Mouse (Mus musculus): ENCODE data around the gene Tgfb3. TPM values are rescaled to one million over a fixed set of nuclear protein-coding genes. Genes with fewer than 3 reads are reported as not detected.

The Tgfb3 gene
- polyA plus RNA-seq (2015; fragmentation: Nextera tagmentation; extraction: Ambion mirVana): 7.7 and 7.9 TPM in 2 replicates

GRCm38 (mm10) chr12:86078553-86079201 lies at the start of gene Tgfb3:
Tgfb3 (minus strand) TSS chr12:86079041.
- Histone ChIP-seq H3K4me3 (peak within 1 kb of the TSS; percentile 48), H3K36me3 (no peaks in the 10 kb centered on the region), H3K27me3 (peaks cover 4% of the 10 kb centered on the region; the same call in 1 of the 2 replicates), H3K27ac (replicated peaks) (peak within 1 kb of the TSS; percentile 76), H3K4me2 (replicated peaks) (peak within 1 kb of the TSS; percentile 87), H3K9ac (replicated peaks) (peak within 1 kb of the TSS; percentile 50), H3K4me1 (peaks cover 37% of the 10 kb centered on the region), H3K9me3 (no peaks in the 10 kb centered on the region)
- peak; percentile 55 for ATAC-seq (replicated peaks)
- WGBS: under 1% methylated on average over 25 of the region's 25 CpGs

DNA sequence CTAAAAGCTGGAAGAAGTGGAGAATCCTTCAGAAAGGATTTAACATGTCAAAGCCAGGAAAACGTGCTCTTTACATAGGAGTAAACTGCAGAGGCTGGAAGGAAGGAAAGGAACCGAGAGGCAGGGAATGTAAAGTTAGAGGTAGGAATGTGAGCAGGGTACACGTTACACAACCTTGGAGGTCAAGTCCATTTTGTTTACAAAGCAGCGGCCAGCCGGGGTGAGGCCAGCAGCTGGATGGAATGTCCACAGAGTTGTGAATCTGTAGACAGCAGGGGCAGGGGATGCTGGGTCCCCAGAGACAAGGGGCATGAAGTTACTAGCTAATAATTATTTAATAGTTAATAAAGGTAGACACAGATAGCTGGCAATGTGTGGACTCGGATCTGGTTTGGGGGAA lies 49.3 kb upstream of the Tgfb3 start:
- Histone ChIP-seq H3K4me2 (replicated peaks) (no peak overlapping the region), H3K36me3 (no peaks in the 10 kb centered on the region), H3K4me3 (no peak overlapping the region), H3K9me3 (no peaks in the 10 kb centered on the region), H3K4me1 (no peaks in the 10 kb centered on the region; the same call in 1 of the 2 replicates), H3K9ac (replicated peaks) (no peak overlapping the region), H3K27ac (replicated peaks) (no peak overlapping the region), H3K27me3 (no peaks in the 10 kb centered on the region)
- WGBS: 86% methylated on average over 6 of the region's 6 CpGs
- no peak for ATAC-seq (replicated peaks)

GRCm38 (mm10) chr12:86124016-86124415 lies 45.2 kb upstream of the Tgfb3 start:
- Histone ChIP-seq H3K9ac (replicated peaks) (no peak overlapping the region), H3K27me3 (no peaks in the 10 kb centered on the region), H3K4me3 (no peak overlapping the region), H3K27ac (replicated peaks) (no peak overlapping the region), H3K9me3 (no peaks in the 10 kb centered on the region), H3K4me2 (replicated peaks) (no peak overlapping the region), H3K4me1 (no peaks in the 10 kb centered on the region; the same call in 1 of the 2 replicates), H3K36me3 (no peaks in the 10 kb centered on the region)
- no peak; the same call in 1 of the 2 replicates for ATAC-seq (replicated peaks)
- WGBS: 50% methylated on average over 6 of the region's 6 CpGs

- H3K9ac ChIP-seq (replicated peaks): no peak overlapping the region
- ATAC-seq (replicated peaks): no peak
- whole genome bisulfite sequencing: 76% methylated on average over 15 of the region's 15 CpGs
- no peak overlapping the region for H3K4me3 ChIP-seq
- no peaks in the 10 kb centered on the region for H3K36me3 ChIP-seq
- no peaks in the 10 kb centered on the region for H3K4me1 ChIP-seq
- H3K4me2 ChIP-seq (replicated peaks): no peak overlapping the region
- H3K9me3 ChIP-seq: no peaks in the 10 kb centered on the region
- no peaks in the 10 kb centered on the region for H3K27me3 ChIP-seq
- H3K27ac ChIP-seq (replicated peaks): no peak overlapping the region
These were observed 37.5 kb upstream of the Tgfb3 start for GRCm38 (mm10) chr12:86116295-86116835.

DNA sequence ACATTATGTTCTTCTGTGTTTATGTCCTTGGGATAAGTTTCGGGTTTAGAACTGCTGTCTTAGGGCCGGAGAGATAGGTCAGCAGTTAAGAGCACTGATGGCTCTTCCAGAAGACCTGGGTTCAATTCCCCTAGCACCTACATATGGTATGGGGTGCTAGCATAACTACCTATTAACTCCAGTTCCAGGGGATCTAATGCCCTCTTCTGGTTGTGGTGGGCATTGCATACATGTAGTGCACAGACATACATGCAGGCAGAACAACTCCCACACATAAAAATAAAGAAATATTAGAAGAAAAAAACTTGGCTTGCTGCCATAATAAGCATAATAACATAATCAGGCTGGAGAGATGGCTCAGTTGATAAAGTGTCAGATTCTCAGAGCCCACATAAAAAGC lies 31.8 kb upstream of the Tgfb3 start:
- no peaks in the 10 kb centered on the region for H3K9me3 ChIP-seq
- WGBS: 94% methylated on average over 2 of the region's 2 CpGs
- no peaks in the 10 kb centered on the region for H3K4me1 ChIP-seq
- no peak overlapping the region for H3K4me3 ChIP-seq
- ATAC-seq (replicated peaks): no peak
- H3K36me3 ChIP-seq: no peaks in the 10 kb centered on the region
- H3K9ac ChIP-seq (replicated peaks): no peak overlapping the region
- H3K27ac ChIP-seq (replicated peaks): no peak overlapping the region
- H3K4me2 ChIP-seq (replicated peaks): no peak overlapping the region
- no peaks in the 10 kb centered on the region for H3K27me3 ChIP-seq

DNA sequence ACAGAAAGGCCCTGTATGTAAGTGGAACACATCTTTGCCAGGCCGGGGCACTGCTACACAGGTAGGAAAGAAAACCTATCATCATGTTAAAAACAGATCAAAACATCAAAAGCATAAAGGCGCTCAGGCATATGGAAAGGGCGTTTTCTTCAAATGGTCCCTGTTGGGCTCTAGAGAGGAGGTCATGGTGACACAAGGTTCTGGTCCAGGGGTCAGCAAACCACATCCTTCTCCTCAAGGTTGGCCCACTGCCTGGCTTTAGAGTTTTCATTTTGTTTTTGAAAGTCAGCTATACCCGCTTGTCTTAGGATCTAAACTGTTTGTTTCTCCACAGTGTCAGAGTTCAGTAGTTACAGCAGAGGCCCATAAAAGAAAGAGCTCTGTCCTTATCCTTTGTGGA lies 30.7 kb upstream of the Tgfb3 start:
- Histone ChIP-seq H3K9ac (replicated peaks) (no peak overlapping the region), H3K9me3 (no peaks in the 10 kb centered on the region), H3K4me1 (no peaks in the 10 kb centered on the region), H3K36me3 (no peaks in the 10 kb centered on the region), H3K27me3 (no peaks in the 10 kb centered on the region), H3K4me3 (no peak overlapping the region), H3K4me2 (replicated peaks) (no peak overlapping the region), H3K27ac (replicated peaks) (no peak overlapping the region)
- WGBS: 91% methylated on average over 4 of the region's 4 CpGs
- ATAC-seq (replicated peaks): no peak

GRCm38 (mm10) chr12:86107645-86108044 lies 28.8 kb upstream of the Tgfb3 start:
- H3K27ac ChIP-seq (replicated peaks): peak overlapping the region; percentile 49
- no peaks in the 10 kb centered on the region for H3K36me3 ChIP-seq
- no peak overlapping the region for H3K4me3 ChIP-seq
- no peak overlapping the region for H3K4me2 ChIP-seq (replicated peaks)
- 75% methylated on average over 7 of the region's 7 CpGs for WGBS
- H3K9me3 ChIP-seq: no peaks in the 10 kb centered on the region
- peak; percentile 64; the same call in 1 of the 2 replicates for ATAC-seq (replicated peaks)
- no peak overlapping the region for H3K9ac ChIP-seq (replicated peaks)
- no peaks in the 10 kb centered on the region for H3K27me3 ChIP-seq
- peaks cover 15% of the 10 kb centered on the region for H3K4me1 ChIP-seq

DNA sequence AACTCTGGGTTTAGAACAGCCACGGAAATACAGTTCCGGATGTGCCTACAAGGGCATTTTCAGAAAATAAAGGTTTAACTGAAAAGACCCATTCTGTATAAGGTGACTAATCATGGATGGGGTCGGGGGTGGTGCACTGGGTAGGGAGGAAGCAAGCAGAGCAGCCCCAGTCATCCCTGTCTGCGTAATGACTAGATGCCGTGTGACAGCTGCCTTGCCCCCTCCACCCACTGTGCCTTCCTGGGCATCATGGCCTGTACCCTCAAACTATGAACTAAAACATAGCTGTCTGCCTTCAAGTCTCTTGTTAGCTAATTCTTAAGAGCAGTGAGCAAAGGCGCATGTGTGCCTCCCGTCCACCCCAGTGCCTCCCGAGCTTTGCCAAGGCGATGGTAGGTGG lies 27.2 kb upstream of the Tgfb3 start:
- 94% methylated on average over 9 of the region's 9 CpGs for WGBS
- Histone ChIP-seq H3K27me3 (no peaks in the 10 kb centered on the region), H3K4me1 (peaks cover 16% of the 10 kb centered on the region), H3K27ac (replicated peaks) (no peak overlapping the region), H3K4me3 (no peak overlapping the region), H3K9me3 (no peaks in the 10 kb centered on the region), H3K9ac (replicated peaks) (no peak overlapping the region), H3K4me2 (replicated peaks) (no peak overlapping the region), H3K36me3 (no peaks in the 10 kb centered on the region)
- no peak for ATAC-seq (replicated peaks)

DNA sequence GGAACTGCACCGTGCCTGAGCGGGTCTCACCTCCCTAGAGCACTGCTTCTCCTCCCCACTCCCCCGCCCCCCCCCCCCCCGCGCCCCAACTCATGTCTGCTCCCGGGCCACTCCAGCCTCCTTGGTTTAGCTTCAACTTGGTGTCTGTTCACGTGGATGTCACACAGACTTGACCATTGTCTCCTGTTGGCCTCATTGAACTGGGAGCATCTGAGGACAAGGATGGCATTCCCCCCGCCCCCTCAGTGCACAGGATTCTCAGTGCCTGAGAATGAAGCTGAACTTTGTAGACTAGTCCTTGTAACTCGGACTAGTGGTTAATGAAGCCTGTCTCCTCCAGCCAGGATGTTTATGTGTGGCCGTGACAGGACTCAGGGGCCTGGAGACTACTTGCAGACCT lies 26.7 kb upstream of the Tgfb3 start:
- Histone ChIP-seq H3K9me3 (no peaks in the 10 kb centered on the region), H3K4me1 (peaks cover 16% of the 10 kb centered on the region), H3K36me3 (no peaks in the 10 kb centered on the region), H3K4me3 (no peak overlapping the region), H3K27ac (replicated peaks) (no peak overlapping the region), H3K4me2 (replicated peaks) (no peak overlapping the region), H3K9ac (replicated peaks) (no peak overlapping the region), H3K27me3 (no peaks in the 10 kb centered on the region)
- no peak for ATAC-seq (replicated peaks)
- WGBS: 83% methylated on average over 9 of the region's 10 CpGs

- Histone ChIP-seq H3K4me3 (no peak overlapping the region), H3K9me3 (no peaks in the 10 kb centered on the region), H3K27me3 (no peaks in the 10 kb centered on the region), H3K9ac (replicated peaks) (no peak overlapping the region), H3K27ac (replicated peaks) (no peak overlapping the region), H3K36me3 (no peaks in the 10 kb centered on the region), H3K4me2 (replicated peaks) (no peak overlapping the region), H3K4me1 (peaks cover 16% of the 10 kb centered on the region)
- 79% methylated on average over 11 of the region's 11 CpGs for WGBS
- no peak for ATAC-seq (replicated peaks)
These were observed 25.5 kb upstream of the Tgfb3 start for GRCm38 (mm10) chr12:86104297-86104696.

GRCm38 (mm10) chr12:86103852-86104251 lies 25.0 kb upstream of the Tgfb3 start:
- no peaks in the 10 kb centered on the region for H3K36me3 ChIP-seq
- no peaks in the 10 kb centered on the region for H3K9me3 ChIP-seq
- 35% methylated on average over 8 of the region's 8 CpGs for WGBS
- 0 out of 2 replicates have a peak overlapping the region, but pooled peaks have one; percentile 15 for H3K27ac ChIP-seq (replicated peaks)
- no peaks in the 10 kb centered on the region for H3K27me3 ChIP-seq
- H3K9ac ChIP-seq (replicated peaks): no peak overlapping the region
- H3K4me2 ChIP-seq (replicated peaks): no peak overlapping the region
- no peak overlapping the region for H3K4me3 ChIP-seq
- peaks cover 16% of the 10 kb centered on the region for H3K4me1 ChIP-seq
- ATAC-seq (replicated peaks): no peak

DNA sequence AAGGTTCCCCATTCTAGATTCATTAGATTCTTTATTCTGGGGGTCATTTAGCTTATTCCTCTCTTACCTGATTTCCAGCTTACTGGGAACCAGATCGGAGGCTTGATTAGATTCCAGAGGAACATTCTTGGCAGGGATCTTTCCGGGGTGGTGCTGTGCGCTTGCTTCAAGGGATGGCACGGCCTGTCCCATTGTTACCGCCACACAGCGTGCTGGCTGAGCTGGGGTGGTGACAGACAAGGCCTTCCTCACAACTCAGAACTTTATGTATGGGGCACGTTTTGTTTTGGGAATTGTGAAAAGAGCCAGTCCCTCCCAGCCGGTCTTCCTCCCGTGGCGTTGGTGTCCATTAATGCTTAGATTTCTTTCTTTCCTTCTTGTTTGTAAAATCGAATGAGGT lies 24.6 kb upstream of the Tgfb3 start:
- H3K4me2 ChIP-seq (replicated peaks): no peak overlapping the region
- no peak for ATAC-seq (replicated peaks)
- no peaks in the 10 kb centered on the region for H3K27me3 ChIP-seq
- H3K4me1 ChIP-seq: peaks cover 16% of the 10 kb centered on the region
- peak overlapping the region; percentile 15; the same call in 1 of the 2 replicates for H3K27ac ChIP-seq (replicated peaks)
- H3K9ac ChIP-seq (replicated peaks): no peak overlapping the region
- no peaks in the 10 kb centered on the region for H3K36me3 ChIP-seq
- 13% methylated on average over 11 of the region's 11 CpGs for WGBS
- H3K9me3 ChIP-seq: no peaks in the 10 kb centered on the region
- no peak overlapping the region for H3K4me3 ChIP-seq

DNA sequence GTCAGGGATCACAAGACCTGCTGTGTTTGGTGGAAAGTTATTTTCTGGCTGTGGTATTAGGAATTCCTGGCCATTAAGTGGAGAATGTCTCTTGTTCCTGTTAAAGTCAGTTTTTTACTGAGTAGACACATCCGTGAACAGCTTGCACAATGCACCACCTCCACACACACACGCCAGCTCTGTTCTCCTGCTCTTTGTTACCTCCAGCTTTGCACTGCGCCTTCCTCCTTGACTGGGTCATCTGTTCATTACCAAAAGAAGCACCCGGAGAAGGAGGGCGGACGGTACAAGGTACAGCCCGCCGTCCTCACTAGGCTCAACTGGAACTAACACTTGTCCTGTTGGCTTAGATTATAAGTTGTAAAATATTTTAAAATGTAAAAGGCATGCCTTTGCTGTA lies 23.8 kb upstream of the Tgfb3 start:
- H3K4me1 ChIP-seq: peaks cover 16% of the 10 kb centered on the region
- no peak overlapping the region for H3K9ac ChIP-seq (replicated peaks)
- H3K36me3 ChIP-seq: no peaks in the 10 kb centered on the region
- ATAC-seq (replicated peaks): no peak
- 74% methylated on average over 8 of the region's 8 CpGs for WGBS
- H3K9me3 ChIP-seq: no peaks in the 10 kb centered on the region
- no peaks in the 10 kb centered on the region for H3K27me3 ChIP-seq
- no peak overlapping the region for H3K4me2 ChIP-seq (replicated peaks)
- H3K27ac ChIP-seq (replicated peaks): no peak overlapping the region
- no peak overlapping the region for H3K4me3 ChIP-seq
